Mouse (Mus musculus) adrenal gland, postnatal 14 days (tissue): Measurements from ENCODE around the gene Armc2. TPM values are rescaled to one million over a fixed set of nuclear protein-coding genes. Genes with fewer than 3 reads are reported as not detected.
A peak's percentile ranks its signal among the peaks of the same experiment; 100 is the strongest.

ENCODE experiments used
- DNase-seq: peaks from one replicate; pipeline ENCODE4 v3.0.0; 2021; ENCODE audit warnings: mixed read lengths
- total RNA-seq: library from RNA; stranded (reverse); gene quantifications from 2 replicates; pipeline ENCODE4 v1.2.3, GENCODE M21; 2021

Gene Armc2
- total RNA-seq, 1 experiment from 2014 or later: 0.74 TPM

GRCm38 (mm10) chr10:42014086-42014485, 4.2 kb downstream of the Armc2 start:
- no peak for DNase-seq

- DNase-seq: no peak
Measured at GRCm38 (mm10) chr10:42010761-42011435, 7.3 kb downstream of the Armc2 start.

- no peak for DNase-seq
Measured at GRCm38 (mm10) chr10:42005259-42005658, 13.0 kb downstream of the Armc2 start.

- DNase-seq: no peak
Measured at GRCm38 (mm10) chr10:42004690-42005089, 13.6 kb downstream of the Armc2 start.

GRCm38 (mm10) chr10:42004056-42004455, 14.2 kb downstream of the Armc2 start:
- no peak for DNase-seq

GRCm38 (mm10) chr10:42003576-42003975, 14.7 kb downstream of the Armc2 start:
- DNase-seq: no peak

GRCm38 (mm10) chr10:42002436-42002835, 15.8 kb downstream of the Armc2 start:
- DNase-seq: no peak

GRCm38 (mm10) chr10:42001260-42001659, 17.0 kb downstream of the Armc2 start:
- DNase-seq: peak; percentile 28

GRCm38 (mm10) chr10:41997691-41998178, 20.5 kb downstream of the Armc2 start:
- peak; percentile 89 for DNase-seq

GRCm38 (mm10) chr10:41996157-41996556, 22.1 kb downstream of the Armc2 start:
- DNase-seq: no peak

GRCm38 (mm10) chr10:41995051-41995450, 23.2 kb downstream of the Armc2 start:
- no peak for DNase-seq

GRCm38 (mm10) chr10:41994578-41994977, 23.7 kb downstream of the Armc2 start:
- DNase-seq: no peak

GRCm38 (mm10) chr10:41992059-41992440, 26.2 kb downstream of the Armc2 start:
- DNase-seq: no peak

- DNase-seq: no peak
Measured at GRCm38 (mm10) chr10:41991364-41992058, 26.7 kb downstream of the Armc2 start.

- DNase-seq: no peak
Measured at GRCm38 (mm10) chr10:41990896-41991295, 27.3 kb downstream of the Armc2 start.

GRCm38 (mm10) chr10:41988930-41989329, 29.3 kb downstream of the Armc2 start:
- no peak for DNase-seq

GRCm38 (mm10) chr10:41986126-41986525, 32.1 kb downstream of the Armc2 start:
- no peak for DNase-seq

GRCm38 (mm10) chr10:41984221-41984620, 34.0 kb downstream of the Armc2 start:
- no peak for DNase-seq

GRCm38 (mm10) chr10:41982821-41983220, 35.4 kb downstream of the Armc2 start:
- no peak for DNase-seq

- peak; percentile 78 for DNase-seq
Measured at GRCm38 (mm10) chr10:41980772-41981383, 37.4 kb downstream of the Armc2 start.

- no peak for DNase-seq
Measured at GRCm38 (mm10) chr10:41978403-41979234, 39.6 kb downstream of the Armc2 start.

GRCm38 (mm10) chr10:41972676-41973075, 45.6 kb downstream of the Armc2 start:
- DNase-seq: no peak
